Mouse (Mus musculus) G1E (cell line): ENCODE measurements at regions not wholly inside any gene's neighbourhood (a gene's known extent, or its start where the extent isn't known, plus 50 kb on each side); places are given as distances from the start of the nearest gene placed in this dataset.

Experiments used
- CTCF ChIP-seq: IDR thresholded peaks from 2 replicates; pipeline ENCODE4 v1.5.1; 2012; ENCODE audit warnings: low read depth, low read length, inconsistent platforms, mixed read lengths
- GATA1 ChIP-seq: IDR thresholded peaks from 2 replicates; pipeline ENCODE4 v1.6.1; 2012; ENCODE audit warnings: borderline replicate concordance, low read length, inconsistent platforms, mixed read lengths
- GATA2 ChIP-seq: IDR thresholded peaks from 2 replicates; pipeline ENCODE4 v1.6.1; 2012; ENCODE audit warnings: low read depth, low read length, inconsistent platforms, borderline replicate concordance
- POLR2AphosphoS5 ChIP-seq: IDR thresholded peaks from 2 replicates; pipeline ENCODE4 v1.6.1; 2012; ENCODE audit warnings: low read depth, low read length, inconsistent platforms; ENCODE audit not compliant: insufficient replicate concordance
- TAL1 ChIP-seq: conservative IDR thresholded peaks from 2 replicates; pipeline ENCODE4 v1.6.1; 2012; ENCODE audit warnings: low read depth, low read length, inconsistent platforms, mixed read lengths

DNA sequence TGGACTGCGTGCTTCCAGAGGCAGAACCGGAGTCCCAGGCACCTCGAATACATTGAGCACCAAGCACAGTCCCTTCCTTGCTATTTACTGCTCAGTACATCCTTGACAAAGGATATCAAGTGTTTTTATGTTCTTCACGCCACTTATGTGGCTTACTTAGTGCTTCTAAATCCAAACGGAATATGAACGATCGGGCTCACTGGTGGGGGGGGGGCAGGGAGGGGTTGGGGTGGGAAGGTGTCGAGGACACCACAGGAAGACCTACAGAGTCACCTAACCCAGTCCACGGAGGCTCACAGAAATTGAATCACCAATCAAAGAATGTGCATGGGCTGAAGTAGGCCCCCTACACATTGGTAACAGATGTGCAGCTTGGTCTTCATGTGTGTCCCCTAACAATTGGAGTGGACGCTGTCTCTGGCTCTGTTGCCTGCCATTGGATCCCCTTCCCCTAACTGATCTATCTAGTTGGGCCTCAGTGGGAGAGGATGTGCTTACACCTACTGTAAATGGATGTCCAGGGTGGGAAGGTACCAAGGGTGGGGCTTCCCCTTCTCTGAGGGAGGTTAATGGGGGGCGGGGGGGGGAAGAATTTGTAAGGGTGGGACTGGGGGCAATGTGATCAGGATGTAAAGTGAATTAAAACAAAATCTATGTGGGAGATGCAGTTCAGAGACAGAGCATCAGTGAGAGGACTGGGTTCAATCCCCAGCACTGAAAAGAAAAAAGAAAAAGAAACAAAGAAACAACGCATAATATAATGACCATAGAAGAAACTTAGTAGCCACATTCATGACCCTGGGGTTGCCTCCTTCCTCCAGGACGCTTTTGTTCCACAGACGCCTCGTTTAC lies 99.1 kb upstream of the Cpm start:
- TF ChIP-seq CTCF = no peak
- TF ChIP-seq GATA1 = no peak
- no peak for TF ChIP-seq GATA2
- TF ChIP-seq TAL1 = no peak
- TF ChIP-seq POLR2AphosphoS5 = no peak
